Mouse (Mus musculus) cerebellum, postnatal 36 days (tissue): Measurements from ENCODE around the gene Ifitm1.

Source experiments
- DNase-seq, 2 experiments: peaks; one replicate each; pipeline ENCODE4 v3.0.0; 2021 to 2022; ENCODE audit warnings: mixed read lengths in 2 of 2

The Ifitm1 gene

DNA sequence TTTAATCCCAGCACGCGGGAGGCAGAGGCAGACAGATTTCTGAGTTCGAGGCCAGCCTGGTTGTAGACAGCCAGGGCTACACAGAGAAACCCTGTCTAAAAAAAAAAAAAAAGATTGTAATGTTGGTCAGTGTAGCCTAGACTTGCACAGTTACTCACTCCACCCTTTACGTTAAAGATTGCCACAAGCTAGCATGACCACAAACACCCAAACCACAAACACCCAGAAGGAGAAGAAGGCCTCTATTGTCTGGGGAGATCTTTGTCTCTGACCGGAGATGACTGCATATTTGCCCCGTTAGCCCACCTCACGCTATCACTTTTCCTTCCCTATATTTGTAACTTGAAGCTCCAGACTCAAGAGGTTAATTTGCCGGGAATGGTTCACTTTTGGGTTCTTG lies 14.7 kb downstream of the Ifitm1 start:
- no peak for DNase-seq

DNA sequence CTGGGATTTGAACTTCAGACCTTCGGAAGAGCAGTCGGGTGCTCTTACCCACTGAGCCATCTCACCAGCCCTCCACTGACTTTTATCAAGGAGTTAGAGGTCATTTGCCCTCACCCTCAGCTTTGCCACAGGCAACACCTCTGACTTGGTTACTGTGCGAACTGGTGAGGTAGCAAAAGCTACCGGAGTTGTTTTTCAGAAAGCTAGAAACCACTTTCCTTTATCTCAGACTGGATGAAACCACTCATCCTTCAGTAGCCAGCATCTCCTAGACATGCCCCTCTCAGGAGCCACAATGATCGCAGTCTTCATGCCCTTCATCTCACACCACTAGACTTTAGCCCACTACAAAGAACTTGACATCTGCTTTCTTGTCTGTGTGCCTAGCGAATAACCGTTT lies 15.9 kb downstream of the Ifitm1 start:
- DNase-seq, result no peak

DNA sequence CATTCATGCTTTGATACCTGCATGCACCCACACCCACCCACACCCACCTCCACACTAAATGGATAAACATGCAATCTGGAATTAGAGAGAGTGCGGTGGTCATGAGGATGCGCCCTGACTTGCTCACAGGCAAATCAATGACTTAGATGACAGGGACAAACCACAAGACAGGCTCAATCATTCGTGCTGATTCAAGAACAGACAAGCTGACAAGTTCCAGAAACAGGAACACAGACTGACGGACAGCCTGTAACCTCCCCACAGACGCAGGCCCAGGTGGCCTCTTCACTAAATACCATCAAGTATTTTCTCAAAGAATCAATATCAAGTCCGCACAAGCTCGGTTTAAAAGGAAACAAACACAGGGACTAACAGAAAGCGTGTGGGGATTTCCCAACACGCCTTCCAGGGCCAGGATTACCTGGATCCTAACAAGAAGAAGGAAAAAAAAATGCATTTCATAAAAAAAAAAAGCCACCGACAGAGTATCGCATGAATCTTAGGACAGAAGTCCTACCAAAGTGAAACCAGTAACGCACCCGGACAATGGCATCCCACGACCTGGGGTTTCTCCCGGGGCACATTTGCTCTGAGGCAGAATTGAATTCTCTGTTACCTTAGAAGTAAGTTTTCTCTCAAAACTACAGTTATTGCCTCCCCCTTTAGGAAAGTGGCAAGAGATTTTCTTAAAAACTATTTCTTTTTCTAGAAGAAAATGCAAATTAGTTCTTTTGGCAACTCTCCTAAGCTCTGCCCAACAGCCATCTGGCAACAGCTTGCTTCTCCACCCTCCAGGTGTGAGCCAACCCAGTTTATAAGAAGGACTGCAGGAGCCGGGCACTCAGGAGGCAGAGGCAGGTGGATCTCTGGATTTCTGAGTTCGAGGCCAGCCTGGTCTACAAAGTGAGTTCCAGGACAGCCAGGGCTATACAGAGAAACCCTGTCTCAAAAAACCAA lies 20.4 kb downstream of the Ifitm1 start:
- DNase-seq, result no peak

DNA sequence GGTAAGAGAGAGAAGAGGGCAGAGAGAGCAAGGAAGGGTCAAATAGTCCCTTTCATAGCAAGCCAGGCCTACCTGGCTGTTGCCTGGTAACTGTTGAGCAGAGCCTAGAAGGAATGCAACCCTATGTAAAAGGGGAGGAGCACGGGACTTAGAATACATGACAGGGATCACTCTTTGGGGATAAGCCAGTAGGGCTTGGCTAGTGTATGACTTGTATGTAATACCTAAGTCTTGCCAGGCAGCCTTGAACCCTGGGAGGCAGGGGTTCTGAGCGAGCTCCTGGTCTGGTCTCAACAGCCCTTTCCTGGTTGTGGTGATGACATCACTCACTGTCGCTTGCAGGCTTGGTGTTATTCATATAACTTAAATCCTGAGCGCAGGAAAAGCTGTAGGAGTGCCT lies 22.0 kb downstream of the Ifitm1 start:
- no peak for DNase-seq

DNA sequence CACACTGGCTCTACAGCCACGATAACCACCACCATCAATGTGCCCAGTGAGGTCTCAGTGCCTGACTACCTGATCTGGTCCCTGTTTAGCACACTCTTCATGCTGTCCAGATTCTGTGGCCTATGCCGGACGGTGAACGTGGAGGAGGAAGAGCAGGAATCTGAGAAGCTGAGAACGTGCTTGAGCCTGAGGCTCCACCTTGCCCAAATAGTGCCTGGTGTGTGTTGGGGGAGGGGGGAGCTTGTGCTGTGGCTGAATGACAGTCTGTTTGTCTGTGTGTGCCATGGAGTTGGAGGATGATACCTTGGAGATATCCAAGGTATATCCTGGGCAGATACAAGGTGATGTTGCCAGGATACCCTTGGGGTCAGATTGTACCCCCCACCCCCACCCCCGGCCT lies 23.2 kb downstream of the Ifitm1 start:
- no peak for DNase-seq

DNA sequence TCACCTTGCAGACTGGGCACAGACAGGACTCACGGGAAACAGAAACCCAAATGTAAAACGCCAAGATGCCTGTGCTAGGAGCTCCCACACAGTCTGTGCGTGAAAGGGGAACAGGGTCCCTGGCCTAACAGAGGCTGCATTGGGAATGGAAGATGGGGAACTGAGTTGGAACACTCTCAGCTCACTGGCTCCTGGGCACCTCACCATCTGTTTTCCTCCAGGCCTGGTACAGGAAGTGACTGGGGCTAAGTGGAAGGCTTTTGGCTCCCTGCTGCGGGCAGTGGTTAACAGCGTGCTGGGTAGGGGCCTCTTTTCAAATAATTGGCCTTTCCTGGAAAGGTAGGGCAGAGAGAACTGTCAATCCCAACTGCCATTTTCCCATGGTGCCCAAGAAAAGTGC lies 23.6 kb downstream of the Ifitm1 start:
- no peak for DNase-seq

DNA sequence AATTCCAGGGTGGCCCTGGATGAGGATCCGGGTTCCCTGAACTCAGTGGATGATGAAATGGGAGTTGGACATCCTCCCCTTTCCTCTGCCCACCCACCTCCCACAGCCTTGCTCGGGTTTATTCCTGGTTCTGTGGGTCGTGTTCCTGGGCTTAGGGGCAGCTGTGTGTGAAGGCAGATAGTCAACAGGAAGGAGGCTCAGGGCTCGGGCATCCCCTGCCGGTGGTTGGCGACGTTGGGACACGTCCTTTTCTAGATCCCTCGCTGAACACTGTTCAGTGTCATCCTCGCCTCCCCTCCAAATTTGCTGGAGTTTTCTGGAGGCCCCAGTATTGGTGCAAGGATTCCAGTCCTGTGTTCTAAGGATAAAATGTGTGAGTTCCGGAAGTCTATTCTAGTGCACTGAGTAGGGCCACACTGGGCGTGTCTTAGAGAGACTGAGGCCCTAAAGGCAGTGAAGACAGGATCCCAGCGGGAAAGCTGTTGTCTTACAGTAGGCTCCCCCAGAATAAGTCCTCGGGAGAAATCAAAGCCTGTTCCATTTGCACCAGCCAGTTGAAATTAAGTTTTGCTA lies 24.2 kb downstream of the Ifitm1 start:
- DNase-seq, result no peak

DNA sequence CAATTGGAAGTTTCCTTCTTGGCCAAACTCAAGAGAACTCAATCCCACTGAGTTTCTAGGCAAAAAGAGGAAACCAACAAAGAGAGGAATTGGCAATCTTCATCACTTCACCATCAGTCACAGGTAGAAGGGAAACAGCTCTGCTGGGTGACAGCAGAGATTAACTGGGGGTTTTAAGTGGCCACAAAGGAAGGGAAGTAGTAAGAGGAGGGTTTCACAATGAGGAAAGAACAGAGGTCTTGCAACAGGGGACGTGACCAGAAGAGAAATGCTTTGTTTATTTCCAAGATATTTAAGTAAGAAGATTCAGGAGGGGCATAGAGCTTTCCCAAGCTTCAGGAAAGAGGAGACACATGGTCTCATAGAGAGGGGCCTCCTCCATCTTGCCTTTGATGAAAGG lies 30.8 kb downstream of the Ifitm1 start:
- DNase-seq, result no peak

DNA sequence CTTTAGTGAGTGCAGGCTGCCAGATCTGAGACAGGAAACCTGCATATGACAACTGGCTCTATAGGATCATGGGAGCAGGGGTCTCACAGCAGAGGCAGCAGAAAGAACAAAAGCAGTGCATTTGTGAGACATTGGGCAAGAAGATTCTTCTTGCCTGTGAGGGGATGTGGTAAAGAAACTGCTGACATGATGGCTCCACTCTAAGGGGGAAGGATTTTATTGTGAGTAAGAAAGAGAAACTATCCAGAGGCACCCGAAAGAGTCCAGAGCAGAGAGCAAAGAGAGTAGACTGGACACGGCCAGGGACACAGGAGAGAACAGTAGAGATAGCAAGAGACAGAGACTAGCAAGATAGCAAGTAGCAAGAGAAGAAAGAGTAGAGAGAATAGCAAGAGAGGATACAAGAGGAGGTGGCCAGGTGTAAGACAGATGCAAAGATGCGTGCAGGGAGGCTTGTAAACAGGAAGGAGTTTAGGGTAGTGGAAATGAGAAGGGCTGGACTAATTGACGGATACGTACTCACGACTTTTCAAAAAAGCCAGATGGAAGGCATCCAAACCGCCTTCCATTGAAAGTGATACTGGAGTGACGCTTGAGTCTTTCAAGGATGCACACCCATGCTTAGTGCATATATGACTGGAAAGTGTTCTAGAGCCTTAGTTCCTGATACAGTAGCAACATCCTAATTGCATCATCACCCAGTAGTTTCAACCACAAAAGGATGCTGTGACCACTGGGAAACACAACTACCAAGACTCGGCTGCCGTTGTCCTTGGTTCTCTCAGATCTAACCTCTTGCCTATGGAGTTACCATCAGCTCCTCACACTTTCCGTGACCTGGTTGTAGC lies 32.1 kb downstream of the Ifitm1 start:
- no peak for DNase-seq

DNA sequence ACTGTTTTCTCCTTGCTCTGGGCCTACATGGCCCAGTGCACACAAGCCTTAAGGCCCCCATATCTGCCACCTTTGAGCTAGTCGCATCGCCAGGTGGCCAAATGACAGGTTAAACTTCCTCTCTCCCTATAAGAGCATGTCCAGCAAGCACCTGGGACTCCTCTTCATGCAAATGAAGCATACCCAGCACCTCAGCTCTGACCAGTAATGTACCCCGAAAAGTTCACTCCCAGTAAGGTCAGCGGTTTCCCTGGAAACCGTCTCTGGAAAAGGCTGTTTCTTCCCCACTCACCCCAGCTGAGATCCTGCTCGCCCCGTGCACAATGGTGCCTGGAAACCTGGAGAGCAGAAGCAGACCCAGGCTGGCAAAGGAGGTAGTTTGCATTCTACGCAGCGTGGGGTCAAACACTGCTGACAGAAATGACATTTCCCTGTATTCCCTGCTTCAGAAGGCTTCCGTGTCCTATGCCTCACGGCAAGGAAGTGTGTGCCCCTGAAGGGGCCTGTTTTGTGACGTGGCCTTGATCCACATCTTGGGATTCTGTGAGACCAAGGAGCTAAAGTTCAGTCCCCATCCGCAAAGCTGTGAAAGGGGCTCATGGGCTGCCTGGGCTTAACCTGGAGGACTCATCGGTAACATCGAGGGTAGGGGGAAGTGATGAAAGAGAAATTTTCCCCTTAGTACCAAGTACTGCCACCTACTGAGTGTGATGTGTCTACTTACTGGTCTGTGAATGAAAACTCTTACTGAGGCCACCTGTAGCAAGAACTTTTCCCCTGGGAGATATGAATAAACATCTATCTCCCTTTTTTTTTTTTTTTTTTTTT lies 34.1 kb downstream of the Ifitm1 start:
- DNase-seq, result no peak

DNA sequence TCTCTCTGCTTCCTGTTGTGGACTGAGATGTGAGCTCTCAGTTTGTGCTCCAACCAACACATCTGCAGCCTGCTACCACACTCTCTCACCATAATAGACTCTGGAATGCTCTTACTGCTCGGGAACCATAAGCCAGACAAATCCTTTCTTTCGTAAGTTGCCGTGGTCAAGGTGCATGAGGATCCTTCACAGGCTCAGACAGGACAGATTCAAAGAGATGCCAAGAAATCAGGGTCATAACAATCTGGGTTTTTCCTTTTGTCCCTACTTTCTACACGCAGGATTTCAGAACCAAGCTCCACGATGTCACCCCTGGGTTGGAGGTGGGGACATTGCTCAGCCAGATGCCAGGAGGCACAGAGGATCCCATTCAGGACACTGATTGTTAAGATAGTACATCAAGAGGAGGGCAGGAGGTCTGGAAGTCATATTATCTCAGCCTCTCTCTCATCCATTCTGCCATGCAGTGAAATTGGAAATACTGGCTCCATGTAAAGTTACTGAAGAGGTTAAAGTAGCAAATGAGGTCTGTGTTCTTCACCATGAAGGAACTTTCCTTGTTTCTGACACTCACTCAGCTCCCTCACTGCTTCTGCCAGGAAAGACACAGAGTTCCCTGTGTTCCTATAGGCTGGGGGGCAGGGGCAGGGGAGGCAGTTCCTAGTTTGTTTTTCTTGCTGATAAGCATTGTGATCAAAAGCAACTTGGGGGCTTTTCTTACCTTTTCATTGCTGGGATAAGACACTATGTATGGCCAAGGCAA lies 36.4 kb downstream of the Ifitm1 start:
- DNase-seq, result no peak

DNA sequence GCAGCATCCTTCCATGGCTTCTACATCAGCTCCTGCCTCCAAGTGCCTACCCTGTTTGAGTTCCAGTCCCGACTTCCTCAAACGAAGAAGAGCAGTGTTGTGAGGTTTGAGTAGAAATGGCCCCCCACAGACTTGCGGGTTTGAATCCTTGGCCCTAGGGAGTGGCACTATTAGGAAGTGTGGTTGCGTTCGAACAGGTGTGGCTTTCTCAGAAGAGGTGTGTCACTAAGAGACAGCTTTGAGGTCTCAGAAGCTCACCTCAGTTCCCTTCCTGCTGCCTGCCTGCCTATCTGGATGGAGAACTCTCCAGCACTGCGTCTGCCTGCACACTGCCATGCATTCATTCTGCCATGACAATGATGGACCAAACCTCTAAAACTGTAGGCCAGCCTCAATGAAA lies 39.4 kb downstream of the Ifitm1 start:
- no peak for DNase-seq

DNA sequence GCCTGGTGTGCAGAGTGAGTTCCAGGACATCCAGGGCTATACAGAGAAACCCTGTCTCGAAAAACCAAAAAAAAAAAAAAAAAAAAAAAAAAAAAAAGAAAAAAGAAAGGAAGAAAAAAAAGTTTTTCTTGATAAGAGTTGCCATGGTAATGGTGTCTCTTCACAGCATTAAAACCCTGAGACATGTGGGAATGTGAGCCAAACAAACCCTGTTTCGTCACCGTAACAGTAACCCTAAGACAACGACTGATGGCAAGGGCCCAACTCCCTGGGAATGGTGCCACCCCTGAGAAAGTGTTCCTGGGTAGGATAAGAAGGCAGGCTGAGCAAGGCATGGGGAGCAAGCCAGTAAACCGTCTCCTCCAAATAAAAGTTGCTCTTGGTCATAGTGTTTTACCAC lies 39.9 kb downstream of the Ifitm1 start:
- DNase-seq, result no peak

DNA sequence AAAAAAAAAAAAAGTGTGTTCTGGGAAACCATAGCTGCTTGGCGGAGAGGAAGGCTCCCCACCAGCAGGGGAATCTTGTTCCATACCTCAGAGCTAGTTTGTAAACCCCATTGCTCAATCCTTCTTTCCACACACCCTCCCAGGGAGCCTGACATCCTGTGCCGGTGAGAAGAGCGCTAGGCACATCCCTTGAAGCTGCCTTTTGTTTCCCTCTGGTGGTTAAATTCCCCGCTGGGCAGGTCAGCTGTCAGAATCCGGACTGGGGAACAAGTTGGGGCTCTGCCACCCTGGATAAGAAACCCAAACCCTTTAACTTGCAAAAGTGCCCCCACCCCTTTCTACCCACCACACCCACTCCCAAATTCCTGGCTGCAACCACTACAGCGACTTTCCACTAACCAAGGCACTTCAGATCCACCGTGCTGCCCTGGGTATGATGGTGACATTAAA lies 41.3 kb downstream of the Ifitm1 start:
- peak in 1 of 2 experiments; percentile 7 for DNase-seq

DNA sequence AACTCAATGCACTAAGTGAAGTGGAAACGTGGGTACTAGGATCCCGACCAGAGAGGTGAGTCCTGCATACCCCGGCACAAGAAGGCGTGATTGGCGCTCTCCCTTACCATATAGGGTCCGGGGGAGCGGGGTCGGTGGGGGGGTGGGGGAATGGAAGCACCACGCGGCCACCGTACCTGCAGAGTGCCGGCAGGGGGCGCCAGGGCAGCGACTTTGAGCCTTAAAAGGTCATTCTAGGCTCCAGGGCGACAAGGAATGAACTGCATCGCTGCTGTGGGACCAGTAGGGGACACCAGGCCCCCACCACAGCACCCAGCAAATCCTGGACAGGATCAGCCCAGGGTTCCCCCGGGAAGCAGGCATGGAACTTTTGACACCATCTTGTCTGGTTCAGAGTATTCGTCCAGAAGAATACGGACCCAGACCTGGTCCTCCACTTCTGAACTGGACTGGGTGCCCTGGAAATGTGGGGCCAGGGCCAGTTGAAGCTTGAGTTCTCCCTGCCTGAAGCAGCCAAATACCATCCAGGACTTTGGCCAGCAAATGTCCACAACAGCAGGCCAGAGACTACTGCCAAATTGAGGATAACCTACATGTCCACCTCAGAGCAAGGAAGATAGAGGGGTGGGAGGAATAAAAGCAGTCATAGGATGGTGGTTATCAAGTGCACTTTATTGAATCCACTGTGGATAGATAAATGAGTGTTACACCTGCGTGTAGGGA lies 42.1 kb downstream of the Ifitm1 start:
- DNase-seq, result peak; percentile 53 to 70

DNA sequence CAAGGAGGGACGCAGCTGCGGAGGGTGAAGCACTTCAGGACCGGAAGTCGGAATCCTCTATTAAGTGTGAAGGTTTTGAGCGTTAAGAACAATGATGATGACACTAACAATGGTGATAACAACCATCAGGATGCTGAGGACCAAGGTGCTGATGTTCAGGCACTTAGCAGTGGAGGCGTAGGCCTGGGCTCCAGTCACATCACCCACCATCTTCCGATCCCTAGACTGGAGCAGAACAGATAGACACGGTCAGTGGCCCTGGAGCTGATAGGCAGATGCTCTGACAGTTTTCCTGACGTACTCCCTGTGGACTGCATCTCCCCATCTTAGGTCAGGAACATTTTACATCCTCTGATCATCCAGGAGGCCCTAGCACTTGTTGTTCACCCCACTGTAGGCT lies 42.6 kb downstream of the Ifitm1 start:
- no peak for DNase-seq

DNA sequence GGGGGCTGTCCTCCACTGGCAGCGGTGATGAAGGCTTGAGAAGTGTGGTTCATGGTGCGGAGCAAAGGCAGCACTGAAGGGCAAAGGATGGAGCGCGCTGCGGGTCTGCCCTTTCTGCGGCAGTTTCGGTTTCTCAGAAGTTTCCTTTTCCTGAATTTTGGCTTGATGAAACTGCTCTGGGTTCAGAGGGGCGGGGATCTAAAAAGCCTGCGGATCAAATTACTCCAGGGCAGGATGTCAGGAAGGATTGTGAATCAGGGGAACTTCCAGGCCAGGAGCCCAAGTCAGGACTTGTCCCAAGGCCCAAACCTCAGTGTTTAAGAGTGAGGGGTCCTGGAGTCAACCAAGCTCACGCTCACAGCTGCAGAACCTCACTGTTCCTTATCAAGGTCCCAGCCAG lies 43.6 kb downstream of the Ifitm1 start, which contains the start of gene Ifitm3:
Gene Ifitm3 (minus strand): TSS at position 178 of the 400 bp plus-strand sequence.
- DNase-seq, result no peak

DNA sequence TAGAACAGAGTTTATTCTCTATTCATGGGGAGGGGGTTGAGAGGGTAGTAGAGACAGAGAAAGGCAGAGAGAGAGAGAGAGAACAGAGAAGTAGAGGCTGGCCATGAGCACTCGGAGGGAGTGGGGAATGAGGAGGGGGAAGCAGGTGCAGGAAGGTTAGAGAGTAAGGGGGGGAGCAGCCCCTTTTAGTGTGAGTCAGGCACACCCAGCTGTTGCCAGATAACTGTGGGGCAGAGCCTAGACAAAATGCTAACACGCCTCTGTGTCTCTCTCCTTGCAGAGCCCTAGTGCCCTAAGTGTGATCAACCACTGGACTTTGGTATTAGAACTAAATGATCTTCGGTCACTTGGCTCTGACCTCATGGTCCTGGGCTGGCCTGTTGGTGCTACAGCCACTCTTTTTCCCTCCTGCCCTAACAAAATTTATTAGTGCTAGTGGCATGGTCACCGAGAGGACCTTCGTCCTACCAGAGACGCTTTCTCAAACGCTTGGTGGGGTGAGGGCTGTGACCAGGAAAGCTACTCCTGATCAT lies 44.3 kb downstream of the Ifitm1 start:
- DNase-seq, result no peak

DNA sequence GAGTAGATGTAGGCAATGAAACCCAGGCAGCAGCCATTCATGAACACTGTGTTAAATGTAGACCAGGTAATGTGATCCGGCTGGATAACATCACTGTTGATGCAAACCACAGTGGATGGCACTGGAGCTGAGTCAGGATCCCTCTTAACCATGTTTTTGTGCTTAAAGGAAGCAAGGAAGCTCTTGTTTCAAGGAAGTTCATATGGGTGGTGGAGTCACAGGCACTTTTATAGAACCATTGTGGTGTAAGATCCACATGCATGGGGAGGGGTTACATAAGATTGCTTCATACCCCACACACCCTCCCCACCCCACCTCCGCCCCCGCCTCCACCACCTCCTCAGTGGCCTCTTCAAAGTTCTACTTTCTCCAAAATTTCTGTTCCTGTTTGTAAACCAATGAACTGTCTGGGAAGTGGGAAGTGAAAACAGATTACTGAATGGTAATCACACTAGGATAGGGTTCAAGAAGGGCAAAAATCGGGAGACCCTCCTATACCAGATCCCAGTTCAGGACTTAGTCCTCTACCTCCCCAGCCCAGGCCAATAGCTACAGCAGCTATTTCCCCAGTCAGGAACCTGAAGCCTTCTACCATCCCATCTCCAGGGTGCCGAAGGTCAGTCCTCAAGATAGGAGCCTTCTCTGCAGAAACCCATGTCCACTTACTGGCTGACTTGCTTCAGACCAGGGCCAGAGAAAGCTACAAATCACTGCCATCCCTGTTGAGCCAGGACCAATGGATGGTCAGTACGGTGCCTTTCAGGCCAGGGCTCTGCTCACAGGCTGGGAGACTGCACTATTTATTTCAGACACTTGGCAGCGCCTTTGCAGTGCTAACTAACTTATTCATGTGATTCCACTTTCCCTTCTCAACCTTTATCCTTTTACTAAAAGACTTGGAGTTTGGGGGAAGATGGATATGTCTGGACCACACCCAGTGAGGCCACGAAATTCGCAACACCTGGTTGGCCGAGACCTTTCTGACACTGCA lies 50.0 kb downstream of the Ifitm1 start:
- DNase-seq, result no peak
